28 mouse cellular contexts compared by ENCODE assay signal in the genomic region with DNA sequence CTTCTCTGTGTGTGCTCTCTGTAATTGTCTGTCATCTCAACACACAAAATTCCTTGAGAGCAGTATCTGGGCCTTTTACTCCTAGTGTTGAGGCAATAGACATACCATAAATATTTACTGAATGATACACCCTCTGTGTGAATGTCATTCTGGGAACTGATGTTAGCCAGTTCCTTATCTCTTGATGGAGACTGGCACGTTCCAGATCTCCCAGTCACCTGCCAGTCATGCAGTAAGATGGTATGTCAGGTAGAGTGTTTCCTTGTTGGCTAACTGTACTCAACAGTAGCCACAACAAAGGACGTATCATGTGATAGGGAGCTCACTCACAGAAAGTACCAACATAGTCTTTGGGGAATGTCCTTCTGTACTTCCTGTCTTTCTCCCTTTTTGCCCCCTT. TPM values are rescaled to one million over a fixed set of nuclear protein-coding genes. Genes with fewer than 3 reads are reported as not detected.
DNase-seq lines count a peak whose midpoint lies in the region; ATAC-seq lines count a peak whose summit lies in the region.
"Had no signal": no experiment of that assay in that cellular context is flagged by ENCODE, and none has a peak within 500 bp of the region (broad histone marks: within the 10 kb centered on the region; RNA-seq: fewer than 3 reads in every experiment).

No protein-coding gene starts in this region.

- 16% methylated on average over 2 of the region's 2 CpGs for WGBS in heart, embryonic 14.5 days
- WGBS in heart, embryonic 11.5 days (ENCODE audit: insufficient replicate concordance) = 27% methylated on average over 2 of the region's 2 CpGs
- WGBS in intestine, embryonic 15.5 days = 44% methylated on average over 2 of the region's 2 CpGs

- no peak overlapping the region for H3K9ac ChIP-seq in heart, embryonic 14.5 days (ENCODE audit: low read length)
- H3K9ac ChIP-seq in heart, embryonic 11.5 days (ENCODE audit: low read depth, low read length) = no peak overlapping the region
- H3K9ac ChIP-seq in intestine, embryonic 15.5 days = no peak overlapping the region
- H3K9ac ChIP-seq: liver, embryonic 14.5 days; lung, embryonic 14.5 days; neural tube, embryonic 15.5 days; stomach, embryonic 15.5 days had no signal

- ATAC-seq in heart, embryonic 14.5 days (ENCODE audit: insufficient number of reproducible peaks, insufficient read depth, low FRiP score, low read depth) = no peak
- no peak for ATAC-seq in heart, embryonic 11.5 days (replicated peaks; ENCODE audit: insufficient number of reproducible peaks, low FRiP score, low TSS enrichment)
- ATAC-seq in intestine, embryonic 15.5 days = peak; percentile 82
- ATAC-seq: forebrain, embryonic 14.5 days; hindbrain, embryonic 16.5 days had no signal

- H3K9me3 ChIP-seq in heart, embryonic 14.5 days (ENCODE audit: control insufficient read depth, low read length) = peaks cover 9% of the 10 kb centered on the region
- H3K9me3 ChIP-seq in heart, embryonic 11.5 days (replicated peaks; ENCODE audit: control insufficient read depth, low read length) = no peaks in the 10 kb centered on the region
- H3K9me3 ChIP-seq in intestine, embryonic 15.5 days = no peaks in the 10 kb centered on the region
- H3K9me3 ChIP-seq: neural tube, embryonic 15.5 days; stomach, embryonic 15.5 days had no signal

- peak; percentile 30 for DNase-seq in lung, postnatal 25 days (ENCODE audit: low spot score)
- DNase-seq in lung, postnatal 10 days = no peak
- no peak for DNase-seq in frontal cortex, postnatal 36 days (ENCODE audit: low spot score in 2 of 2)
- DNase-seq in right cerebral cortex, postnatal 25 days = no peak
- DNase-seq: adrenal gland, postnatal 10 days; B cell, adult 2 months; cerebellum, adult 11 months; cerebellum, adult 9-10 months; cerebellum, postnatal 36 days; gastrocnemius, postnatal 25 days; heart, adult 18-20 months; kidney, adult 9 months; kidney, postnatal 25 days; liver; lung, embryonic 14.5 days; midbrain, embryonic 14.5 days; retina, postnatal 1 day; right cerebral cortex, postnatal 14 days; thymus, postnatal 14 days had no signal

- H3K4me1 ChIP-seq in heart, embryonic 14.5 days (ENCODE audit: control insufficient read depth in 2 of 2, insufficient read depth in 2 of 2, low read length in 2 of 2) = peaks cover 11 to 20% of the 10 kb centered on the region in 2 experiments
- no peaks in the 10 kb centered on the region for H3K4me1 ChIP-seq in heart, embryonic 11.5 days (ENCODE audit: control insufficient read depth, insufficient read depth, low read length)
- no peaks in the 10 kb centered on the region for H3K4me1 ChIP-seq in intestine, embryonic 15.5 days (replicated peaks)
- H3K4me1 ChIP-seq: neural tube, embryonic 15.5 days; stomach, embryonic 15.5 days had no signal

- no peaks in the 10 kb centered on the region for H3K36me3 ChIP-seq in heart, embryonic 14.5 days (ENCODE audit: control insufficient read depth, insufficient read depth, low read length)
- no peaks in the 10 kb centered on the region for H3K36me3 ChIP-seq in heart, embryonic 11.5 days (ENCODE audit: control insufficient read depth, insufficient read depth, low read length)
- H3K36me3 ChIP-seq in intestine, embryonic 15.5 days = no peaks in the 10 kb centered on the region
- H3K36me3 ChIP-seq: hindbrain, embryonic 10.5 days; neural tube, embryonic 15.5 days; stomach, embryonic 15.5 days had no signal

- H3K4me2 ChIP-seq in heart, embryonic 14.5 days (ENCODE audit: low read length) = no peak overlapping the region
- no peak overlapping the region for H3K4me2 ChIP-seq in heart, embryonic 11.5 days
- no peak overlapping the region for H3K4me2 ChIP-seq in intestine, embryonic 15.5 days (replicated peaks)
- H3K4me2 ChIP-seq: lung, embryonic 14.5 days; neural tube, embryonic 15.5 days; stomach, embryonic 15.5 days had no signal

- no peaks in the 10 kb centered on the region for H3K27me3 ChIP-seq in heart, embryonic 14.5 days (ENCODE audit: control insufficient read depth, insufficient read depth, low read length)
- H3K27me3 ChIP-seq in heart, embryonic 11.5 days (ENCODE audit: control insufficient read depth, insufficient read depth, low read length) = no peaks in the 10 kb centered on the region
- no peaks in the 10 kb centered on the region for H3K27me3 ChIP-seq in intestine, embryonic 15.5 days (replicated peaks)
- H3K27me3 ChIP-seq: neural tube, embryonic 15.5 days; stomach, embryonic 15.5 days had no signal

- H3K4me3 ChIP-seq in heart, embryonic 14.5 days (ENCODE audit: control insufficient read depth in 1 of 2, insufficient read depth in 1 of 2, low read depth in 1 of 2, low read length in 2 of 2) = no peak overlapping the region
- no peak overlapping the region for H3K4me3 ChIP-seq in heart, embryonic 11.5 days (ENCODE audit: low read depth, low read length)
- no peak overlapping the region for H3K4me3 ChIP-seq in intestine, embryonic 15.5 days (replicated peaks)
- H3K4me3 ChIP-seq: hindbrain, embryonic 10.5 days; neural tube, embryonic 15.5 days; stomach, embryonic 15.5 days had no signal

- peak overlapping the region; percentile 17 to 31; a peak in 2 of 4 replicates for H3K27ac ChIP-seq in heart, embryonic 14.5 days (replicated peaks in 1 of 2; ENCODE audit: control insufficient read depth in 1 of 2, insufficient read depth in 1 of 2, low read depth in 2 of 2, low read length in 2 of 2)
- no peak overlapping the region for H3K27ac ChIP-seq in heart, embryonic 11.5 days (ENCODE audit: low read depth, low read length)
- no peak overlapping the region for H3K27ac ChIP-seq in intestine, embryonic 15.5 days
- H3K27ac ChIP-seq: hindbrain, embryonic 10.5 days; liver, embryonic 14.5 days; neural tube, embryonic 15.5 days; stomach, embryonic 15.5 days had no signal

RNA-seq across cellular contexts. Expression of a gene that starts 39.7 kb away (rescaled TPM):
- polyA plus RNA-seq in heart, embryonic 14.5 days (2014; fragmentation: Nextera tagmentation; extraction: Ambion mirVana) = 0.26 and 0.42 TPM in 2 replicates
- 0.28 and 0.30 TPM in 2 replicates for polyA plus RNA-seq in heart, embryonic 11.5 days (2014; fragmentation: Nextera tagmentation; extraction: Ambion mirVana)
- 4.4 and 5.2 TPM in 2 replicates for polyA plus RNA-seq in intestine, embryonic 15.5 days (2015; fragmentation: Nextera tagmentation; extraction: Ambion mirVana)

Comparison
In these comparisons a context has a peak if more than half of its experiments do, and no peak if none do; other contexts are left out.
1. H3K27ac ChIP-seq: peak in heart, embryonic 14.5 days (2 of 2); none in heart, embryonic 11.5 days (single experiment) and intestine, embryonic 15.5 days (single experiment).